Mouse (Mus musculus) bone marrow, adult 2 months (tissue): Measurements from ENCODE around the gene Rhbdf2. TPM values are rescaled to one million over a fixed set of nuclear protein-coding genes. Genes with fewer than 3 reads are reported as not detected.
A peak's percentile ranks its signal among the peaks of the same experiment; 100 is the strongest.

Experiments
- H3K27ac ChIP-seq: fragments of 200-500 bp; 2 replicates; pipeline ENCODE4 v1.5.1; 2012; ENCODE audit warnings: low read depth, mild to moderate bottlenecking, control low read depth, inconsistent platforms, low read length; ENCODE audit not compliant: control insufficient read depth, poor library complexity, insufficient read depth
- H3K4me1 ChIP-seq: fragments of 200-500 bp; 2 replicates; pipeline ENCODE4 v1.6.1; 2011; ENCODE audit warnings: low read length; ENCODE audit not compliant: control insufficient read depth, insufficient read depth
- H3K4me3 ChIP-seq: fragments of 200-500 bp; replicated peaks from 2 replicates; pipeline ENCODE3; 2011; ENCODE audit warnings: mild to moderate bottlenecking, low read depth, low read length, control low read depth; ENCODE audit not compliant: control insufficient read depth
- CTCF ChIP-seq: fragments of 200-500 bp; IDR thresholded peaks from 2 replicates; pipeline ENCODE4 v1.5.1; 2011; ENCODE audit warnings: low read length, control low read depth; ENCODE audit not compliant: control insufficient read depth, insufficient read depth
- POLR2A ChIP-seq: fragments of 200-500 bp; IDR thresholded peaks from 2 replicates; pipeline ENCODE4 v1.6.1; 2011; ENCODE audit warnings: low read depth, mild to moderate bottlenecking, control low read depth, low read length, borderline replicate concordance; ENCODE audit not compliant: control insufficient read depth
- WGBS: fragments of 180-500 bp; shearing (Covaris S2); methylation state at CpG from one replicate; pipeline ENCODE4 v1.1.7; 2018; 5-methylcytosine and 5-hydroxymethylcytosine counted together
- polyA plus RNA-seq: library from polyadenylated mRNA; stranded (reverse); fragments of >200 nt; gene quantifications from 2 replicates; pipeline ENCODE4 v1.2.4, GENCODE M21; 2011; ENCODE audit warnings: low replicate concordance; ENCODE audit not compliant: missing spikeins, insufficient read depth, insufficient read length

Gene Rhbdf2
- polyA plus RNA-seq, 1 experiment, result 51.1 TPM

GRCm38 (mm10) chr11:116580711-116581375, 46.0 kb downstream of the Rhbdf2 start:
- WGBS, result 2% methylated on average over 90 of the region's 91 CpGs
- peak overlapping the region; percentile 93 for H3K27ac ChIP-seq
- TF ChIP-seq CTCF (no peak), POLR2A (no peak)
- no peaks in the 10 kb centered on the region for H3K4me1 ChIP-seq
- H3K4me3 ChIP-seq, result peak overlapping the region; percentile 79

GRCm38 (mm10) chr11:116580031-116580652, 46.7 kb downstream of the Rhbdf2 start:
- Histone ChIP-seq H3K27ac (peak overlapping the region; percentile 93), H3K4me3 (peak overlapping the region; percentile 79), H3K4me1 (no peaks in the 10 kb centered on the region)
- TF ChIP-seq CTCF, result no peak
- 0 out of 2 replicates have a peak, but pooled peaks have one; percentile 6 for TF ChIP-seq POLR2A
- 21% methylated on average over 10 of the region's 10 CpGs for WGBS

DNA sequence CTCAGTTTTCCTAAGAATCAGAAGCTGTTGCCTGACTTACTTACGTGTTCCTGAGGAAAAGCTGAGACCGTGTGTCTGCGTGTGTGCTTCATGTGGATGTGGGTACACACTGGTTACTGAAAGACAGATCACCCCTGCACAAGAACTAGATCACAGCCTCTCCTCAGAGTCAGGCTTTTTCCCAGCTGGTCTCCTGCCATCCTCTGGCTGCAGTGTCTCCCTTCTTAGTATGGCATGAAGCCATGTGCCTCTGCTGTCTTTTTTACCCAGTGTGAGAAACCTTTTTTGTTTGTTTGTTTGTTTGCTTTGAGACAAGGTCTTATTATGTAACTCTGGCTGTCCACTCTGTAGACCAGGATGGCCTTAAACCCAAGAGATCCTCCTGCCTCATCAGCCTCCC, 47.5 kb downstream of the Rhbdf2 start:
- H3K4me1 ChIP-seq, result no peaks in the 10 kb centered on the region
- 93% methylated on average over 3 of the region's 3 CpGs for WGBS
- peak overlapping the region; percentile 39 for H3K4me3 ChIP-seq
- no peak for TF ChIP-seq CTCF
- TF ChIP-seq POLR2A, result no peak
- no peak overlapping the region for H3K27ac ChIP-seq

DNA sequence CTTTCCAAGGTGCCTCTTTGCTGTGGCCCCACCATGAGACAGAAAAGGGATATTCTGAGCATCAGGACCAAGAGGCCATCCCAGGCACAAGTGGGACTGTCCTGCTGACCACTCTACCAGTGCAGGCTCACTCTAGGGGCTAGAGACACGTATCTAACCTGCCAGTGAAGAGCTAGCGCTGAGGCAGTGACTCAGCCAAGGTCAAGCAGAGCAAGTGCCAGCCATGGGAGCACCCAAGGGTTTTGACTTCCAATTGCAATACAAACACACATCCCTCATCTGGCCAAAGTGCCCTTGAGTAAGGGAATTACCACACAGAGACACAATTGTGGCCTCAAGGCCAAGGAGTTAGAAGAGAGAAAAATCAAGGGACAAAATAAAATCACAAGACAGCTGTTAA, 51.4 kb downstream of the Rhbdf2 start:
- Histone ChIP-seq H3K4me3 (no peak overlapping the region), H3K4me1 (peaks cover 4% of the 10 kb centered on the region; the same call in 1 of the 2 replicates), H3K27ac (no peak overlapping the region)
- 89% methylated on average over 2 of the region's 2 CpGs for WGBS
- TF ChIP-seq POLR2A (no peak), CTCF (no peak)

DNA sequence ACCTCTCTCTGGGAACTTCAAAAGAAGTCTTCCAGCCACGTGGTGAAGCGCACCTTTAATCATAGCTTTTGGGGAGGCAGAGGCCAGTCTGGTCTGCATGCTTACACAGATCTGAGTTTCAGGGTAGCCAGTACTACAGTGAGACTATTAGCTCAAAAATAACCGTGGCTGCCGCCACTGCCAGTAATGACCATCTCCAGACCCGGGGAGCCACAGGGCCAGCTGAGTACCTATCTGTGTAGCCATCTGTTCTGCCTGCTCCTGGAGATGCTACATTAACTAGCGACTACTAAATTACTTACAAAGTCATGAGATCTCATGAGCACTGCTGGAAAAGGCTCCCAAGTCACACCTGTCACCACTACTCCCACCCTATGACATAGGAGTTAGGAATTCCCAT, 51.8 kb downstream of the Rhbdf2 start:
- Histone ChIP-seq H3K27ac (no peak overlapping the region), H3K4me1 (peaks cover 4% of the 10 kb centered on the region; the same call in 1 of the 2 replicates), H3K4me3 (no peak overlapping the region)
- TF ChIP-seq CTCF (no peak), POLR2A (no peak)
- 82% methylated on average over 6 of the region's 6 CpGs for WGBS

- WGBS, result 93% methylated on average over 6 of the region's 6 CpGs
- Histone ChIP-seq H3K4me1 (peaks cover 4% of the 10 kb centered on the region; the same call in 1 of the 2 replicates), H3K27ac (no peak overlapping the region), H3K4me3 (no peak overlapping the region)
- TF ChIP-seq POLR2A (no peak), CTCF (no peak)
These were observed 52.3 kb downstream of the Rhbdf2 start for GRCm38 (mm10) chr11:116574486-116574885.

DNA sequence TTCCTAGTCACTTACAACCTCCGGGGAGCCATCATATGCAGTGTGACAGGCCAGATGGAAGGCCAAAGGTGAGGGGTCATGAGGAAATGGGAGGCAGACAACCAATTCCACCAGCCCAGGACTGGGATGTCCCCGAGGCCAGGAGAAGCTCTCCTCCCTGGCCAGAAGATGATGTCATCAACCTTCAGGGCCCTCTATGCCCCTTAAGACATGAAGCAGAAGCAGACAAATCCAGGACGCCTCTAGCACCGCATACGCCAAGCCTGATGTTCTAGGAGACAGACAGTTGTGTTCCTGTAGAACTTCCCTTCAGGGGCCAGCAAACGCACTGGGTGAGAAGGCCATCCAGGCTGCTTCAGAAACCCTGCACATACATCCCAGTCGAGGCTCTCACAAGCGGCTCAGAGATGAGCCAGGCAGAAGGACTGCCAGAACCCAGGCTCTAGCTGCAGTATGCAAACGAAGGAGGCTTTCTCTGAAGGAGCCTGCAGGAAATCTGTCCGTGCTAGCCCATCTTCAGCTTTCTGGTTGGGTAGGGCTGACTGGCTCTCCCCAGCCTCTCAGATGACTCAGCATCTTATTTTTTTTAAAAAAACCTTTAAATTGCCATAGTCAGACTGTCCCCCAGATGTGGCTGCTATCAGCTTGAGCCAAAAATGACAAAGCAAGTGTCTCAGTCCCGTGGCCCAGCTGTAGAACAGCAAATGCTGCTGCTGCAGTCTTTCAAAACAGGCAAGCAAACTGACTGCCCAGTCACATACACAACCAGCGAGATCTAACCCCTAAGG, 53.9 kb downstream of the Rhbdf2 start:
- peak overlapping the region; percentile 37 for H3K4me3 ChIP-seq
- peak overlapping the region; percentile 84 for H3K27ac ChIP-seq

More for the DNA sequence above, 53.9 kb downstream of the Rhbdf2 start:
- WGBS, result 46% methylated on average over 12 of the region's 12 CpGs
- no peak for TF ChIP-seq CTCF
- TF ChIP-seq POLR2A, result no peak
- peaks cover 4% of the 10 kb centered on the region; the same call in 1 of the 2 replicates for H3K4me1 ChIP-seq
